Mouse (Mus musculus) layer of hippocampus, postnatal 25 days (tissue): ENCODE measurements around the gene Sppl2c. TPM values are rescaled to one million over a fixed set of nuclear protein-coding genes. Genes with fewer than 3 reads are reported as not detected.
"Not testable (repeated sequence)": the region's sequence is repeated elsewhere in the genome, so short reads cannot be mapped to it uniquely, and the experiment has no call there.

Source experiments
- DNase-seq, 2 experiments: peaks; one replicate each; pipeline ENCODE4 v3.0.0; 2022; ENCODE audit warnings: mixed read lengths in 2 of 2, low spot score in 1 of 2; ENCODE audit errors: extremely low spot score in 1 of 2
- total RNA-seq, 2 experiments: library from RNA; stranded (reverse); gene quantifications; 2 replicates each; pipeline ENCODE4 v1.2.3; 2021

The Sppl2c gene
- total RNA-seq, 2 experiments from 2014 or later: not detected

- no peak for DNase-seq
Measured at GRCm38 (mm10) chr11:104195382-104195781, 9.3 kb downstream of the Sppl2c start.

- DNase-seq: peak; percentile 85 to 98
Measured at GRCm38 (mm10) chr11:104195791-104196190, 9.7 kb downstream of the Sppl2c start.

- no peak for DNase-seq
Measured at GRCm38 (mm10) chr11:104197861-104198260, 11.7 kb downstream of the Sppl2c start.

- DNase-seq: no peak
Measured at GRCm38 (mm10) chr11:104203271-104203670, 17.1 kb downstream of the Sppl2c start.

GRCm38 (mm10) chr11:104206573-104206972 is 20.4 kb downstream of the Sppl2c start:
- no peak for DNase-seq

GRCm38 (mm10) chr11:104209041-104209440 is 22.9 kb downstream of the Sppl2c start:
- no peak for DNase-seq

GRCm38 (mm10) chr11:104211251-104211650 is 25.1 kb downstream of the Sppl2c start:
- no peak for DNase-seq

GRCm38 (mm10) chr11:104214128-104214527 is 28.0 kb downstream of the Sppl2c start:
- not testable (repeated sequence) for DNase-seq

GRCm38 (mm10) chr11:104218075-104218474 is 31.9 kb downstream of the Sppl2c start:
- DNase-seq: no peak

- DNase-seq: no peak
Measured at GRCm38 (mm10) chr11:104220291-104220690, 34.2 kb downstream of the Sppl2c start.

GRCm38 (mm10) chr11:104221751-104222150 is 35.6 kb downstream of the Sppl2c start:
- no peak for DNase-seq

GRCm38 (mm10) chr11:104223301-104223700 is 37.2 kb downstream of the Sppl2c start:
- DNase-seq: no peak

GRCm38 (mm10) chr11:104229391-104229790 is 43.3 kb downstream of the Sppl2c start:
- DNase-seq: no peak

GRCm38 (mm10) chr11:104230066-104230778 is 44.1 kb downstream of the Sppl2c start:
- DNase-seq: no peak

GRCm38 (mm10) chr11:104231041-104231911 is 45.1 kb downstream of the Sppl2c start, which contains the start of gene Mapt:
Mapt (plus strand) TSS chr11:104231390.
- DNase-seq: peak; percentile 89 to 90

- DNase-seq: peak; percentile 50 to 72
Measured at GRCm38 (mm10) chr11:104232141-104233061, 46.3 kb downstream of the Sppl2c start.

GRCm38 (mm10) chr11:104233101-104233500 is 47.0 kb downstream of the Sppl2c start:
- no peak for DNase-seq

- DNase-seq: peak in 1 of 2 experiments; percentile 40
Measured at GRCm38 (mm10) chr11:104233574-104234206, 47.6 kb downstream of the Sppl2c start.

GRCm38 (mm10) chr11:104234680-104235079 is 48.6 kb downstream of the Sppl2c start:
- DNase-seq: no peak

- no peak for DNase-seq
Measured at GRCm38 (mm10) chr11:104235881-104236280, 49.8 kb downstream of the Sppl2c start.
